Mouse (Mus musculus): ENCODE data around the gene Wnt3.

DNA sequence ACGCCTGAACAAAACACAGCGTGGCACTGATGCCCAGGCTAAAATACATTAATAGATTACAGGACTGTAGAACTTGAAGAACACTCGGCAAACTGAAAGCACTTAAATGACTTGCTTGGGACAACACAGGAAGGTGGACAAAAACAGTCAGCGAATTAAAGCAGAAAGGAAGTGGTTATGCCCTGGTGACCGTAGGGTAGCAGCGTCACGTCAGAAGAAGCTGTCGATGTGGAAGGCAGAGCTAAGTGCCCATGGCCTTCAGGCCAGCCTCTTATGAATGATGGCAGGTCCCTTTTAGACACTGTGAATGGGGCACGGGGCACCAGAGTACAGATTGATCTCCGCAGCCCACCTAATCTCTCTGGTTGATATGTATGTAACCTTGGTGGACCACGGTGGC, 74.3 kb downstream of the Wnt3 start:
- TF ChIP-seq ETS1 (conservative IDR thresholded peaks at IDR 0.05; ENCODE audit: low read depth, low read length), result no peak
- no peak for TF ChIP-seq POLR2A (IDR thresholded peaks at IDR 0.05; ENCODE audit: low read depth, low read length)
- no peak for TF ChIP-seq CTCF (conservative IDR thresholded peaks at IDR 0.05 in 1 of 2, IDR thresholded peaks at IDR 0.05 in 1 of 2; ENCODE audit: low read depth in 2 of 2, low read length in 2 of 2)
- no peak for TF ChIP-seq GABPA (IDR thresholded peaks at IDR 0.05; ENCODE audit: insufficient replicate concordance, low read depth, low read length)
- TF ChIP-seq POLR2AphosphoS2 (IDR thresholded peaks at IDR 0.05; ENCODE audit: low read depth, low read length), result no peak
- no peak for TF ChIP-seq EP300 (IDR thresholded peaks at IDR 0.05; ENCODE audit: low read length)
- TF ChIP-seq ELF1 (IDR thresholded peaks at IDR 0.05; ENCODE audit: low read depth, low read length), result no peak
- no peak for TF ChIP-seq MXI1 (IDR thresholded peaks at IDR 0.05; ENCODE audit: low read depth, low read length)
- no peak for TF ChIP-seq MAFK (IDR thresholded peaks at IDR 0.05; ENCODE audit: insufficient replicate concordance, low read length)
- TF ChIP-seq KAT2A (IDR thresholded peaks at IDR 0.05; ENCODE audit: insufficient replicate concordance, low read length), result no peak
- TF ChIP-seq IRF4 (IDR thresholded peaks at IDR 0.05; ENCODE audit: low read depth, low read length), result no peak
- no peak for TF ChIP-seq MEF2A (IDR thresholded peaks at IDR 0.05; ENCODE audit: borderline replicate concordance, low read depth, low read length)
- no peak for TF ChIP-seq ZMIZ1 (IDR thresholded peaks at IDR 0.05; ENCODE audit: low read depth, low read length)
- TF ChIP-seq MYC (IDR thresholded peaks at IDR 0.05; ENCODE audit: low read depth, low read length), result no peak
